Mouse (Mus musculus) midbrain, embryonic 14.5 days (tissue): ENCODE data around the gene Pxylp1. TPM values are rescaled to one million over a fixed set of nuclear protein-coding genes. Genes with fewer than 3 reads are reported as not detected.

ENCODE experiments used
- ATAC-seq: fragments of 200-750 bp; cut with Nextera tagmentation; 2 replicates; pipeline ENCODE4 v1.8.0; 2017; ENCODE audit warnings: moderate number of reproducible peaks, moderate library complexity; ENCODE audit not compliant: low FRiP score, low TSS enrichment
- DNase-seq: peaks from one replicate; pipeline ENCODE4 v3.0.0-alpha.2; 2015
- H3K27ac ChIP-seq: fragments of 300-500 bp; sonication (generic); replicated peaks from 2 replicates; pipeline ENCODE4 v1.5.1; 2014; ENCODE audit warnings: mild to moderate bottlenecking, low read depth, low read length, moderate library complexity
- H3K27me3 ChIP-seq: fragments of 300-500 bp; sonication (generic); 2 replicates; pipeline ENCODE4 v1.6.1; 2014; ENCODE audit warnings: low read length, control low read depth, mixed read lengths; ENCODE audit not compliant: control insufficient read depth, insufficient read depth
- H3K36me3 ChIP-seq: fragments of 300-500 bp; sonication (generic); 2 replicates; pipeline ENCODE4 v1.6.1; 2014; ENCODE audit warnings: low read length, control low read depth; ENCODE audit not compliant: control insufficient read depth, insufficient read depth
- H3K4me1 ChIP-seq: fragments of 300-500 bp; sonication (generic); 2 replicates; pipeline ENCODE4 v1.6.1; 2014; ENCODE audit warnings: mild to moderate bottlenecking, antibody characterized with exemption, low read length, control low read depth; ENCODE audit not compliant: control insufficient read depth, insufficient read depth
- H3K4me2 ChIP-seq: fragments of 300-500 bp; sonication (generic); 2 replicates; pipeline ENCODE4 v1.6.1; 2014; ENCODE audit warnings: mild to moderate bottlenecking, low read length, moderate library complexity
- H3K4me3 ChIP-seq: fragments of 300-500 bp; sonication (generic); replicated peaks from 2 replicates; pipeline ENCODE4 v1.5.1; 2014; ENCODE audit warnings: low read depth, low read length
- H3K9ac ChIP-seq: fragments of 300-500 bp; sonication (generic); replicated peaks from 2 replicates; pipeline ENCODE4 v1.6.1; 2014; ENCODE audit warnings: mild to moderate bottlenecking, low read length, moderate library complexity
- H3K9me3 ChIP-seq: fragments of 300-500 bp; sonication (generic); 2 replicates; pipeline ENCODE4 v1.6.1; 2016; ENCODE audit warnings: low read length, control low read depth, mixed read lengths; ENCODE audit not compliant: control insufficient read depth
- WGBS: fragments of 180-500 bp; shearing (Covaris S2); extraction: QIAGEN DNeasy Blood & Tissue Kit; methylation state at CpG from one replicate; pipeline ENCODE4 v1.1.7; 2014; 5-methylcytosine and 5-hydroxymethylcytosine counted together
- polyA plus RNA-seq: library from polyadenylated mRNA; unstranded; fragments of >200 nt; fragmentation: Nextera tagmentation; extraction: Ambion mirVana; gene quantifications from 2 replicates; pipeline ENCODE4 v1.2.1, GENCODE M21; 2014

The Pxylp1 gene
- polyA plus RNA-seq, 1 experiment from 2014 or later, result 66.1 TPM

- Histone ChIP-seq H3K9me3 (no peaks in the 10 kb centered on the region), H3K4me3 (no peak overlapping the region), H3K9ac (no peak overlapping the region), H3K4me1 (no peaks in the 10 kb centered on the region), H3K27me3 (no peaks in the 10 kb centered on the region), H3K27ac (no peak overlapping the region), H3K4me2 (no peak overlapping the region), H3K36me3 (no peaks in the 10 kb centered on the region)
- 35% methylated on average over 27 of the region's 27 CpGs for WGBS
- DNase-seq (peak; percentile 98), ATAC-seq (peak; percentile 80; the same call in 1 of the 2 replicates)
These were observed 24.4 kb upstream of the Pxylp1 start for GRCm38 (mm10) chr9:96916620-96917538.

GRCm38 (mm10) chr9:96916076-96916475, 23.6 kb upstream of the Pxylp1 start:
- Histone ChIP-seq H3K4me3 (no peak overlapping the region), H3K9me3 (no peaks in the 10 kb centered on the region), H3K4me1 (no peaks in the 10 kb centered on the region), H3K9ac (no peak overlapping the region), H3K36me3 (no peaks in the 10 kb centered on the region), H3K4me2 (no peak overlapping the region), H3K27me3 (no peaks in the 10 kb centered on the region), H3K27ac (no peak overlapping the region)
- no peak for DNase-seq
- WGBS, result 60% methylated on average over 7 of the region's 7 CpGs
- ATAC-seq, result 0 out of 2 replicates have a peak, but pooled peaks have one; percentile 35

GRCm38 (mm10) chr9:96914851-96915250, 22.4 kb upstream of the Pxylp1 start:
- Histone ChIP-seq H3K4me3 (no peak overlapping the region), H3K4me2 (no peak overlapping the region), H3K9ac (no peak overlapping the region), H3K9me3 (no peaks in the 10 kb centered on the region), H3K36me3 (no peaks in the 10 kb centered on the region), H3K27ac (no peak overlapping the region), H3K27me3 (no peaks in the 10 kb centered on the region), H3K4me1 (no peaks in the 10 kb centered on the region)
- 77% methylated on average over 6 of the region's 6 CpGs for WGBS
- ATAC-seq (no peak), DNase-seq (no peak)

GRCm38 (mm10) chr9:96914005-96914404, 21.5 kb upstream of the Pxylp1 start:
- 88% methylated on average over 3 of the region's 3 CpGs for WGBS
- H3K4me1 ChIP-seq, result no peaks in the 10 kb centered on the region
- no peak overlapping the region for H3K27ac ChIP-seq
- H3K4me3 ChIP-seq, result no peak overlapping the region
- H3K4me2 ChIP-seq, result no peak overlapping the region
- DNase-seq (no peak), ATAC-seq (no peak)
- no peak overlapping the region for H3K9ac ChIP-seq
- no peaks in the 10 kb centered on the region for H3K36me3 ChIP-seq
- no peaks in the 10 kb centered on the region for H3K9me3 ChIP-seq
- H3K27me3 ChIP-seq, result no peaks in the 10 kb centered on the region

GRCm38 (mm10) chr9:96909503-96909902, 17.0 kb upstream of the Pxylp1 start:
- Histone ChIP-seq H3K9me3 (no peaks in the 10 kb centered on the region), H3K36me3 (no peaks in the 10 kb centered on the region), H3K27me3 (no peaks in the 10 kb centered on the region), H3K9ac (no peak overlapping the region), H3K27ac (no peak overlapping the region), H3K4me2 (no peak overlapping the region), H3K4me1 (no peaks in the 10 kb centered on the region), H3K4me3 (no peak overlapping the region)
- DNase-seq, result no peak
- ATAC-seq, result no peak
- WGBS, result 96% methylated on average over 1 of the region's 1 CpGs

GRCm38 (mm10) chr9:96908737-96909136, 16.3 kb upstream of the Pxylp1 start:
- WGBS, result 86% methylated on average over 2 of the region's 2 CpGs
- no peaks in the 10 kb centered on the region for H3K9me3 ChIP-seq
- no peak for ATAC-seq
- no peaks in the 10 kb centered on the region for H3K4me1 ChIP-seq
- H3K4me3 ChIP-seq, result no peak overlapping the region
- no peak for DNase-seq
- H3K4me2 ChIP-seq, result no peak overlapping the region
- H3K9ac ChIP-seq, result no peak overlapping the region
- no peaks in the 10 kb centered on the region for H3K36me3 ChIP-seq
- no peaks in the 10 kb centered on the region for H3K27me3 ChIP-seq
- H3K27ac ChIP-seq, result no peak overlapping the region

- H3K27me3 ChIP-seq, result no peaks in the 10 kb centered on the region
- H3K4me3 ChIP-seq, result no peak overlapping the region
- no peaks in the 10 kb centered on the region for H3K9me3 ChIP-seq
- no peak for ATAC-seq
- no peak overlapping the region for H3K9ac ChIP-seq
- no peaks in the 10 kb centered on the region for H3K4me1 ChIP-seq
- peak overlapping the region; percentile 49 for H3K27ac ChIP-seq
- DNase-seq, result peak; percentile 17
- no peaks in the 10 kb centered on the region for H3K36me3 ChIP-seq
- no peak overlapping the region for H3K4me2 ChIP-seq
- WGBS, result 62% methylated on average over 7 of the region's 7 CpGs
These were observed 12.2 kb upstream of the Pxylp1 start for GRCm38 (mm10) chr9:96904360-96905355.

GRCm38 (mm10) chr9:96899717-96900116, 7.2 kb upstream of the Pxylp1 start:
- no peaks in the 10 kb centered on the region for H3K27me3 ChIP-seq
- H3K4me1 ChIP-seq, result no peaks in the 10 kb centered on the region
- DNase-seq (no peak), ATAC-seq (no peak)
- no peak overlapping the region for H3K9ac ChIP-seq
- H3K27ac ChIP-seq, result no peak overlapping the region
- 84% methylated on average over 5 of the region's 5 CpGs for WGBS
- no peak overlapping the region for H3K4me3 ChIP-seq
- H3K9me3 ChIP-seq, result no peaks in the 10 kb centered on the region
- H3K4me2 ChIP-seq, result no peak overlapping the region
- H3K36me3 ChIP-seq, result no peaks in the 10 kb centered on the region
